Mouse (Mus musculus): ENCODE measurements around the gene B3glct. TPM values are rescaled to one million over a fixed set of nuclear protein-coding genes. Genes with fewer than 3 reads are reported as not detected.

B3glct gene
- polyA plus RNA-seq, 1 experiment from 2014 or later, result 15.2 TPM

DNA sequence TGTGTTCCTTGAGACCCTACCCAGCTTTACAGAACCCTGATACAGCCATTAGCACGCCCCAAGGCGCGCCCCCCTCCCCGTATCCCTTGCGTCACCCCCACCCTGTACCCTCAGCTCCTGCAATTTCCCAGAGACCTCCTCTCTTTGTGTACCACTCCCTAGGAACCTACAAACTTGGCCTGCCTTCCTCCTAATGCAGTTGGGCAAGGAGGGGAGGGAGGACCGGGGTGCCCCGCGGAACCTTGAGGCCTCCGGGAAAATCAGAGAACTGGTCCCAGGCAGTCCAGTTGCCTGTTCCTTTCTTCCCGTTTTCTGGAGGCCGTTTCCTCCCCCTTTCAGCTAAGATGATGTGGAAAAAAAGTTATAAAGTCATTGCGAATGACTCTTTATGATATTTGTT, 1.3 kb downstream of the B3glct start:
- H3K9ac ChIP-seq, result peak overlapping the region; percentile 84
- 7% methylated on average over 12 of the region's 12 CpGs for WGBS
- H3K4me1 ChIP-seq, result peaks cover 10% of the 10 kb centered on the region
- no peaks in the 10 kb centered on the region for H3K27me3 ChIP-seq (replicated peaks)
- H3K27ac ChIP-seq, result no peak overlapping the region
- H3K4me3 ChIP-seq, result peak overlapping the region; percentile 81
- peak overlapping the region; percentile 97 for H3K4me2 ChIP-seq (replicated peaks)
- H3K36me3 ChIP-seq, result no peaks in the 10 kb centered on the region
- no peaks in the 10 kb centered on the region for H3K9me3 ChIP-seq
- ATAC-seq (ENCODE audit: low FRiP score, low read depth), result no peak; the same call in 1 of the 2 replicates

DNA sequence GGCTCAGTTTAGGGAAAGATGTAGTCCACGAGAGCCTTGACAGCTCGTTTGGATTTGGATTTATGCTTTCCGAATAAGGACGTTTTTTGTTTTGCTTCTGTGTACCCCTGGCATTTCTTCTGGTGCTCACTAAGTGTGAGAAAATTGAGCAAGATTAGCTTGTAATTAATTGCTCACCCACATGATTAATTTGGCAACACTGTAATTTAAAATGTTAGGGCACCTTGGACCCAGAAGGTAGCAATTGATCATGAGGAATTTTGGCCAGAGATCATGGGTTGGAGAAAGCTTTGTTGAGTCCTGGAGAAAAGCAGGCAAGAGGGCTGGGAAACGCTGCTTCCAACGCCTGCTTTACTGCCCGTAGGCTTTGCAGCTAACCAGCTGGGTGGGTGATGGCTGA, 1.9 kb downstream of the B3glct start:
- no peak overlapping the region for H3K27ac ChIP-seq
- no peaks in the 10 kb centered on the region for H3K36me3 ChIP-seq
- no peaks in the 10 kb centered on the region for H3K9me3 ChIP-seq
- H3K9ac ChIP-seq, result no peak overlapping the region
- peak overlapping the region; percentile 97; the same call in 1 of the 2 replicates for H3K4me2 ChIP-seq (replicated peaks)
- 63% methylated on average over 7 of the region's 7 CpGs for WGBS
- no peak for ATAC-seq (ENCODE audit: low FRiP score, low read depth)
- H3K27me3 ChIP-seq (replicated peaks), result no peaks in the 10 kb centered on the region
- no peak overlapping the region for H3K4me3 ChIP-seq
- peaks cover 10% of the 10 kb centered on the region for H3K4me1 ChIP-seq

DNA sequence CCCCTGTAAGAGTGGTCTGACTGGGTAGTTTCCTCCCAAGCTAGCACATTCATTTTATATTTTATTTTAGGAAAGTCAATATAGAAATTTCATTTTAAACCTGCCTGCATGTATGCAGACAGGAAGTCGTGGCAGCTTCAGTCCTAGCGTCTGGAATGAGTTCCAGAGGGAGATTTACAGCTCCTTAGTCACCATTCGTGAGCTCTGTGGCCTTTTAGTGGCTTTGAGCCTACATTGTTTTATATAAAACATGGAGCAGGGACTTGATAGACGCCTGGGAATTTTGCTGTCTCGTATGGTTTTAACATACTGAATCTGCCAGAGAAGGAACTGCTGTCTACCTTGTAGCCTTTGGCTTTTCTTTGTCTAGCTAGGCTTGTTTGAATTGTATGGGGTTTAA, 2.9 kb downstream of the B3glct start:
- H3K9me3 ChIP-seq, result no peaks in the 10 kb centered on the region
- no peaks in the 10 kb centered on the region for H3K27me3 ChIP-seq (replicated peaks)
- H3K27ac ChIP-seq, result no peak overlapping the region
- no peaks in the 10 kb centered on the region for H3K36me3 ChIP-seq
- no peak overlapping the region for H3K4me2 ChIP-seq (replicated peaks)
- no peak overlapping the region for H3K4me3 ChIP-seq
- 60% methylated on average over 5 of the region's 5 CpGs for WGBS
- H3K4me1 ChIP-seq, result peaks cover 10% of the 10 kb centered on the region
- H3K9ac ChIP-seq, result no peak overlapping the region
- ATAC-seq (ENCODE audit: low FRiP score, low read depth), result no peak

DNA sequence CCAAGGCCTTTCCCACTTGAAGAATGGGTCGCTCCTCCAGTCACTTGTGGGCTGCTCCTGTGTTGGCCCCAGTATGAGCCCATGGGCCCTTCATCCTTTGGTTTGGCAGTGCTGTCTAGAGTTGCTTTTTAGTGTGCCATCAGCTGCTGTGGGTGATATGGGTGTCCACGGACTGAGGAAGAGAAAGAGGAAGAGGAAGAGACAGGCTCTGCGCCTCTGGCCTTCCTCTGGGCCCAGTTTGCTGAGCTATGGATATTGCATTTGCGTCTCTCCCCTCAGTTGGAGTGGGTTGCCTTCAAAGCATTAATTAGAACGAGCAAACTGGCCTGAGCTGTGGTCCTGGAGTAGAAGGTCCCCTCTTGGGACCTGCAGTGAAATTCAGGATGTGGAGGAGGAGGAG, 11.8 kb downstream of the B3glct start:
- H3K27me3 ChIP-seq (replicated peaks), result no peaks in the 10 kb centered on the region
- ATAC-seq (ENCODE audit: low FRiP score, low read depth), result no peak
- H3K4me3 ChIP-seq, result no peak overlapping the region
- no peak overlapping the region for H3K4me2 ChIP-seq (replicated peaks)
- no peaks in the 10 kb centered on the region for H3K36me3 ChIP-seq
- H3K4me1 ChIP-seq, result no peaks in the 10 kb centered on the region
- H3K9me3 ChIP-seq, result no peaks in the 10 kb centered on the region
- 75% methylated on average over 5 of the region's 5 CpGs for WGBS
- H3K9ac ChIP-seq, result no peak overlapping the region
- no peak overlapping the region for H3K27ac ChIP-seq

DNA sequence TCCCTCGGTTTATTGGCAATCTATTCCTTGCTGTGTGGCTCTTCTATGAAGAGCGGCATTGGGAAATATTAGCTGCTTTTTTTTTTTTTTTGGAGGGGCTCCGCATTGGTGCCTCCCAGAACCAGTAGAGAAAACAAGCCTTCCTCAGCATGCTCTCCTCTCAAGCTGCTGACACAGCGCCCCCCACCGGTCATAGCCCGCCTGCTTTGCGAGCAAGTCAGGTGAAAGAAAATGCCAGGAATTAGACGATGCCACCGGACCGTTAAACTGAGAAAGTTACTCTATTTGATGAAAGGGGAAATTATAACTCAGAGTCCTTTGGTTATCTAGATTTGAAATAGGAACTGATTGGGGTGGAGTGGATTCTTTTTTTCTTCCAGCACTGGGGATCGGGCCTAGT, 14.5 kb downstream of the B3glct start:
- no peak for ATAC-seq (ENCODE audit: low FRiP score, low read depth)
- no peak overlapping the region for H3K4me3 ChIP-seq
- no peak overlapping the region for H3K9ac ChIP-seq
- H3K27ac ChIP-seq, result no peak overlapping the region
- H3K27me3 ChIP-seq (replicated peaks), result no peaks in the 10 kb centered on the region
- 84% methylated on average over 11 of the region's 11 CpGs for WGBS
- H3K4me1 ChIP-seq, result no peaks in the 10 kb centered on the region
- peaks cover 4% of the 10 kb centered on the region; the same call in 1 of the 2 replicates for H3K36me3 ChIP-seq
- H3K9me3 ChIP-seq, result no peaks in the 10 kb centered on the region
- H3K4me2 ChIP-seq (replicated peaks), result no peak overlapping the region

DNA sequence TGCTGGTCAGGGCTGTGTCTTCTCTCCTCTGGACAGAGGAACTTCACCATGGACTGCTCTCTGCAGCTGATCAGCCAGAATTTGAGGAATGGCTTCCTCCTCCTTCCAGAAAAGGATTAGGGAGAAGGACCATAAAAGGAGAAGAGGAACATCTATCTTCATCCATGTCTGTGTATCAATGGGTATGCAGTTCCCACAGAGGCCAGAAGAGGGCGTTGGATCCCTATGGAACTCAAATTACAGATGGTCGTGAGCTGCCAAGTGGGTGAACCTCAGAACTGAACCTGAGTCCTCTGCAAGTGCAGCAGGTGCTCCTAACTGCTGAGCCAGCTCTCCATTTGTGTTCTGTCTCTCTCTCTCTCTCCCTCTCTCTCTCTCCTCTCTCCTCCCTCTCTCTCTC, 15.2 kb downstream of the B3glct start:
- Histone ChIP-seq H3K4me2 (replicated peaks) (no peak overlapping the region), H3K36me3 (peaks cover 4% of the 10 kb centered on the region; the same call in 1 of the 2 replicates), H3K4me3 (no peak overlapping the region), H3K4me1 (no peaks in the 10 kb centered on the region), H3K9ac (no peak overlapping the region), H3K9me3 (no peaks in the 10 kb centered on the region), H3K27ac (no peak overlapping the region), H3K27me3 (replicated peaks) (no peaks in the 10 kb centered on the region)
- WGBS, result 78% methylated on average over 2 of the region's 2 CpGs
- ATAC-seq (ENCODE audit: low FRiP score, low read depth), result no peak

DNA sequence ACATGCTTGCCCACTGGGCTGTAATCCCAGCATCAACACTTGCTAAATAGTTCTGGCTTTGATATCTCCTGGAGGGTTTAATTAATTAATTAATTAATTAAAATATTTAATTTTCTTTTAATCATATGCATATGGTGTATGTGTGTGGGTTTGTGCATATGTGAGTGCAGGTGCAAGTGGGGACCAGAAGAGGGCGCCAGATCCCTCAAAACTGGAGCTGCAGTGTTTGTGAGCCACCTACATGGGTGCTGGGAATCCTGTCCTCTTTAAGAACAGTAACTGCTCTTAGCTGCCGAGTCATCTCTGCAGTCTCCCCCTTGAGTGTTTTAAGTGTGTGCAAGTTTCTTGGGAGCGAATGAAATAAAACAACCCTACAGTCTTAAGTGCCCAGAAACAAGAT, 15.9 kb downstream of the B3glct start:
- no peak for ATAC-seq (ENCODE audit: low FRiP score, low read depth)
- Histone ChIP-seq H3K27ac (no peak overlapping the region), H3K27me3 (replicated peaks) (no peaks in the 10 kb centered on the region), H3K9ac (no peak overlapping the region), H3K4me2 (replicated peaks) (no peak overlapping the region), H3K4me3 (no peak overlapping the region), H3K9me3 (no peaks in the 10 kb centered on the region), H3K36me3 (peaks cover 4% of the 10 kb centered on the region; the same call in 1 of the 2 replicates), H3K4me1 (no peaks in the 10 kb centered on the region)
- WGBS, result 87% methylated on average over 3 of the region's 3 CpGs

DNA sequence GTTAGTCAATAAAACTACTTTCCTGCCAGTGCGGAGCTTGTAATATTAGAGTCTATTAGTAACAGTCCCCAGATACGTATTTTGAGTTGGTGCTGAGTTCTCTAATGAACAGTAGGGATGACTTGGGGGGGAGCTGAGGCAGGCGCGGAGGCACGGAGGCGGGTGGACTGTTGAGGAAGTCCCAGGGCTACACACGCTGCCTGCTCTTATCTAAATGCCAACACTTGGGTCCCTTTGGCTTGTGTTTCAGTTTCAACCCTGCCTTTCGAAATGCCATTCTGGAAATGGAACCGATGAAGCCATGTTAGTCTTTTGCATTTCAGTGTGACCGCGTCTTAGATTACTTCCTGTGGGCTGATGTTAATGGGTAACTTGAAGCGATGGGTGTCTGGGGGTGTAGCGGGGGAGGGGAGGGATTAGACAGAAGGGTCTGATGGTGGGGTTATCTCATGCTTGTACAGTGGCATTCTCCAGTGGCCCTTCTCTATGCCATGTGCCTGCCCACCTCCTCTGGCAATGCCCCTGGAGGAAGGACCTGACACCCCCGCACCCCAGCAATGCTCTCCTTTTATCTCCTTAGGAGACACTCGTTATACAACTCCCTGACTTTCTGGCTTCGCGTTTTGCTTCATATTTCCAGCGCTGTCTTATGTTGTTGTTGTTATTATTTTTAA, 17.2 kb downstream of the B3glct start:
- H3K4me3 ChIP-seq, result no peak overlapping the region
- ATAC-seq (ENCODE audit: low FRiP score, low read depth), result no peak
- H3K27me3 ChIP-seq (replicated peaks), result no peaks in the 10 kb centered on the region
- peaks cover 4% of the 10 kb centered on the region; the same call in 1 of the 2 replicates for H3K36me3 ChIP-seq
- WGBS, result 91% methylated on average over 18 of the region's 18 CpGs
- H3K9ac ChIP-seq, result no peak overlapping the region
- H3K27ac ChIP-seq, result no peak overlapping the region
- no peaks in the 10 kb centered on the region for H3K9me3 ChIP-seq
- H3K4me1 ChIP-seq, result no peaks in the 10 kb centered on the region
- no peak overlapping the region for H3K4me2 ChIP-seq (replicated peaks)

DNA sequence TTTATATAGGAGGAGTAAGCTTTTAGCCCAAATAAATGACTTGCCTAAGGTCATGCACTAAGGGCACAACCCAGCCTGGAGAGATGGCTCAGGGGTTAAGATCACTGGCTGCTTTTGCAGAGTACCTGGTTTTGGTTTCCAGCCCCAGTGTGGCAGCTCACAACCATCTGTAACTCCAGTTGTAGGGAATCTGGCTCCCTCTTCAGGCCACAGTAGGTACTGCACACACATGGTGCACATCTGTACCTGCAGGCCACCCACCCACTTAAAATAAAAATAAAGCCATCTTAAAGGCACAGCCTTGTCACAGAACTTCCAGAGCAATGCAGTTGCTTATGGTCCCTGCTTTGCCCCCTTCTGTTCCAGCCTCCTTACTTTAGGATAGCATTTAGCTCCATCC, 24.7 kb downstream of the B3glct start:
- Histone ChIP-seq H3K4me1 (no peaks in the 10 kb centered on the region), H3K4me3 (no peak overlapping the region), H3K4me2 (replicated peaks) (no peak overlapping the region), H3K36me3 (peaks cover 11% of the 10 kb centered on the region; the same call in 1 of the 2 replicates), H3K27ac (no peak overlapping the region), H3K9ac (no peak overlapping the region), H3K27me3 (replicated peaks) (no peaks in the 10 kb centered on the region), H3K9me3 (no peaks in the 10 kb centered on the region)
- ATAC-seq (ENCODE audit: low FRiP score, low read depth), result no peak

DNA sequence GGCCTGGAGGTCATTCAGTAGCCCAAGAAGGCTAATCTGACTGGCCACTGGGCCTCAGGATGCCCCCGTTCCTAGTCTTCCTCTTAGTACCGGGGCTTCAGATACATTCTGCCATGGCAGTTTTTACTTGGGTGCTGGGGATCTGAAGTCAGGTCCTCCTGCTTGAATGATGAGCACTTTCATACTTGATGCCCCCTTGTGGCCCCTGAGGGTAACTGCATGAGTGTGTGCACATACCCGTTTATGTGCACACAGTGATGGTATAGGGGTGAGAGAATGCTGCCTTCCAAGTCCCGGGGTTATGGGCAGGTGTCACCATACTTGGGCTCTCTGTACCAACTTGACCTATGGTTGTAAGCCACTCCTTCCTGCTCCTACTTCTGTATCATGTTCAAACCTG, 33.5 kb downstream of the B3glct start:
- H3K27me3 ChIP-seq (replicated peaks), result no peaks in the 10 kb centered on the region
- WGBS, result 97% methylated on average over 4 of the region's 4 CpGs
- no peaks in the 10 kb centered on the region for H3K9me3 ChIP-seq
- ATAC-seq (ENCODE audit: low FRiP score, low read depth), result no peak
- peaks cover 11% of the 10 kb centered on the region for H3K4me1 ChIP-seq
- H3K9ac ChIP-seq, result no peak overlapping the region
- no peak overlapping the region for H3K4me3 ChIP-seq
- H3K4me2 ChIP-seq (replicated peaks), result no peak overlapping the region
- peaks cover 4% of the 10 kb centered on the region; the same call in 1 of the 2 replicates for H3K36me3 ChIP-seq
- no peak overlapping the region for H3K27ac ChIP-seq

DNA sequence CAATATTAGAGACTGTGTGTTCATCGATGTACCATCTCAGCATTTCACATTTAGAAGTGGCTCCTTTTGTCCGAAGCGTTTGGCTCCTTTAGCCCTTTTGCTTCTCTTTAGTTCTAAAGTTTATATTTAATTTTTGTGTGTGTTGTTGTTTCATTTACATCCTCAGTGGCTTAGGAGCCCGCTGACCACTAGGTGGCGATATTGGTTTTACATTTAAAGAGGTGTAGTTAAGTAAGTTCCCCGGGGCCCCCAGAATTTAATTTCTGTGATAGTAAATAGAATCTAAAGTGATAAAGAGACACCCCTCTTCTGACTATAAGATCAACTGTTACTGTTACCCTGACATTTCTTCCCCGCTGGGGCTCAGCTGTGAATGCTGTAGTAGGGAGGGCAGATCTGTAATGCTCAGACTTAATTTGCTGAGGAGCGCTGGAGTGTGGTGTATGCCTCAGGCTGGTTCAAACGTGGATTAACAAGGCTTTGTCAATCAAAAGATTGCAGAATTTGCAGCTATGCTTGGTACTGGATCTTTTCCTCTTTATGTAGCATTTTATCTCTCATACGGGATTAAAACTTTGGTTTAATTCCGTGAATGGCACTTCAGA, 35.2 kb downstream of the B3glct start:
- Histone ChIP-seq H3K9me3 (no peaks in the 10 kb centered on the region), H3K9ac (no peak overlapping the region)

DNA sequence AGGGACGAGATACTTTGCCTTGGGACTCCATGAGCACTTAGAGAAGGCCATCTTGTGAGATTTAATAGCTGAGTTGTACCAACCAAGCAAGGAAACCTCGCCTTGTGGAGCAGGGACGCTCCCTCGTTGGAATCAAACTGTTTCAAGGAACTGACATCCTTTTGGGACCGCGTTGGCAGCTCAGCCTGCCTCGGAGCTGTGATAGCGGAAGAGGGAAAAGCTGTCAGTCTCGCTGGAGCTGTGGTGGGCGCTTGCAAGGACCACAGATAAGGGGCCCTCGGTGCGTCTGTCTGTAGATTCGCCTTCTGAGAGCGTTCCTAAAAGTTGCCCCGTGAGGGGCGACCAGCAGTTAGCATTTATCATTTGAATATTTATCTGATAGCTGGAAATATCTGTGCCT, 35.8 kb downstream of the B3glct start:
- Histone ChIP-seq H3K36me3 (no peaks in the 10 kb centered on the region), H3K27ac (no peak overlapping the region), H3K4me3 (no peak overlapping the region), H3K4me1 (peaks cover 11% of the 10 kb centered on the region), H3K9me3 (no peaks in the 10 kb centered on the region), H3K9ac (no peak overlapping the region), H3K27me3 (replicated peaks) (no peaks in the 10 kb centered on the region), H3K4me2 (replicated peaks) (no peak overlapping the region)
- no peak for ATAC-seq (ENCODE audit: low FRiP score, low read depth)
- WGBS, result 79% methylated on average over 16 of the region's 16 CpGs

More for the DNA sequence above, 35.2 kb downstream of the B3glct start:
- no peak overlapping the region for H3K4me2 ChIP-seq (replicated peaks)
- no peaks in the 10 kb centered on the region for H3K27me3 ChIP-seq (replicated peaks)
- 53% methylated on average over 11 of the region's 11 CpGs for WGBS
- H3K27ac ChIP-seq, result no peak overlapping the region
- 0 out of 2 replicates have a peak, but pooled peaks cover 1% of the 10 kb centered on the region for H3K36me3 ChIP-seq
- H3K4me1 ChIP-seq, result peaks cover 11% of the 10 kb centered on the region
- no peak for ATAC-seq (ENCODE audit: low FRiP score, low read depth)
- H3K4me3 ChIP-seq, result no peak overlapping the region

All from neural tube, embryonic 12.5 days (tissue).